Mouse (Mus musculus) liver, adult 2 months (tissue): ENCODE measurements around the gene Fmo2.

Source experiments
- CTCF ChIP-seq: fragments of 200-500 bp; IDR thresholded peaks from 2 replicates; pipeline ENCODE4 v1.5.1; 2011; ENCODE audit warnings: low read depth, low read length, control low read depth
- POLR2A ChIP-seq: fragments of 200-500 bp; IDR thresholded peaks from 2 replicates; pipeline ENCODE4 v1.6.1; 2011; ENCODE audit warnings: low read length, control low read depth; ENCODE audit not compliant: insufficient read depth; ENCODE audit errors: extremely low read depth

DNA sequence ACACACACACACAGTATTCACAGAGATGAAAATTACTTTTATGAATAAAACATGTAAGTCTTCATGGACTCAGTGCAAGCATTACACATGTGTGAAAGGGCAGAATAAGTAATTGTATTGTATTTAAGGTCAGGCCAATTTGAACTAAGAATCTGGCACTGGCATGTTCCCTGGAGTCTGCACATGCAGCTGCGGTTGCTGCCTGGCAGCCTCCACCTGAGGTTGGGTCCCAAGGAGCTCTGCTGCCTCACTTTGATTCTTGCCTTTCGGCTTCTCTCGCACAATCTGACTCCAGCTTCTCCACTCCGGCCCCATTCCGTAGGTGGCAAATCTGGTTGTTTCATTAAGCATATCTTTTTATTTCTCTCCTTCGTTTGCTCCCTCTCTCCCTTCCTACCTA lies 49.4 kb upstream of the Fmo2 start:
- TF ChIP-seq POLR2A (no peak), CTCF (no peak)
